Mouse (Mus musculus): ENCODE measurements around the gene Ptprm. TPM values are rescaled to one million over a fixed set of nuclear protein-coding genes. Genes with fewer than 3 reads are reported as not detected.

Ptprm gene
- polyA plus RNA-seq, 1 experiment from 2014 or later, result 19.5 TPM

- no peaks in the 10 kb centered on the region for H3K27me3 ChIP-seq (ENCODE audit: control insufficient read depth, insufficient read depth, low read length)
- WGBS, result 71% methylated on average over 21 of the region's 21 CpGs
- no peaks in the 10 kb centered on the region for H3K36me3 ChIP-seq (ENCODE audit: control insufficient read depth, insufficient read depth, low read length)
- H3K9me3 ChIP-seq (ENCODE audit: control insufficient read depth, low read length), result no peaks in the 10 kb centered on the region
- peaks cover 0 to 2% of the 10 kb centered on the region in 2 experiments; a peak in 2 of 4 replicates for H3K4me1 ChIP-seq (ENCODE audit: control insufficient read depth in 2 of 2, insufficient read depth in 2 of 2, low read length in 2 of 2)
- no peak overlapping the region for H3K4me3 ChIP-seq (ENCODE audit: control insufficient read depth in 1 of 2, insufficient read depth in 1 of 2, low read depth in 1 of 2, low read length in 2 of 2)
- H3K27ac ChIP-seq (replicated peaks in 1 of 2; ENCODE audit: control insufficient read depth in 1 of 2, insufficient read depth in 1 of 2, low read depth in 2 of 2, low read length in 2 of 2), result no peak overlapping the region
- no peak overlapping the region for H3K9ac ChIP-seq (ENCODE audit: low read length)
- H3K4me2 ChIP-seq (ENCODE audit: low read length), result no peak overlapping the region
- ATAC-seq (ENCODE audit: insufficient number of reproducible peaks, insufficient read depth, low FRiP score, low read depth), result no peak
Measured at GRCm38 (mm10) chr17:67274531-67275094, 79.6 kb downstream of the Ptprm start.

GRCm38 (mm10) chr17:67272928-67273327 is 81.3 kb downstream of the Ptprm start:
- Histone ChIP-seq H3K36me3 (ENCODE audit: control insufficient read depth, insufficient read depth, low read length) (no peaks in the 10 kb centered on the region), H3K4me2 (ENCODE audit: low read length) (no peak overlapping the region), H3K4me3 (ENCODE audit: control insufficient read depth in 1 of 2, insufficient read depth in 1 of 2, low read depth in 1 of 2, low read length in 2 of 2) (no peak overlapping the region), H3K4me1 (ENCODE audit: control insufficient read depth in 2 of 2, insufficient read depth in 2 of 2, low read length in 2 of 2) (peaks cover 0 to 2% of the 10 kb centered on the region in 2 experiments; a peak in 2 of 4 replicates), H3K27ac (replicated peaks in 1 of 2; ENCODE audit: control insufficient read depth in 1 of 2, insufficient read depth in 1 of 2, low read depth in 2 of 2, low read length in 2 of 2) (no peak overlapping the region), H3K27me3 (ENCODE audit: control insufficient read depth, insufficient read depth, low read length) (no peaks in the 10 kb centered on the region), H3K9me3 (ENCODE audit: control insufficient read depth, low read length) (no peaks in the 10 kb centered on the region), H3K9ac (ENCODE audit: low read length) (no peak overlapping the region)
- ATAC-seq (ENCODE audit: insufficient number of reproducible peaks, insufficient read depth, low FRiP score, low read depth), result no peak

GRCm38 (mm10) chr17:67268475-67269080 is 85.7 kb downstream of the Ptprm start:
- Histone ChIP-seq H3K4me2 (ENCODE audit: low read length) (no peak overlapping the region), H3K27ac (replicated peaks in 1 of 2; ENCODE audit: control insufficient read depth in 1 of 2, insufficient read depth in 1 of 2, low read depth in 2 of 2, low read length in 2 of 2) (no peak overlapping the region), H3K4me3 (ENCODE audit: control insufficient read depth in 1 of 2, insufficient read depth in 1 of 2, low read depth in 1 of 2, low read length in 2 of 2) (no peak overlapping the region), H3K4me1 (ENCODE audit: control insufficient read depth in 2 of 2, insufficient read depth in 2 of 2, low read length in 2 of 2) (no peaks in the 10 kb centered on the region), H3K27me3 (ENCODE audit: control insufficient read depth, insufficient read depth, low read length) (no peaks in the 10 kb centered on the region), H3K36me3 (ENCODE audit: control insufficient read depth, insufficient read depth, low read length) (no peaks in the 10 kb centered on the region), H3K9ac (ENCODE audit: low read length) (no peak overlapping the region), H3K9me3 (ENCODE audit: control insufficient read depth, low read length) (no peaks in the 10 kb centered on the region)
- 78% methylated on average over 9 of the region's 9 CpGs for WGBS
- no peak for ATAC-seq (ENCODE audit: insufficient number of reproducible peaks, insufficient read depth, low FRiP score, low read depth)

GRCm38 (mm10) chr17:67266270-67266669 is 88.0 kb downstream of the Ptprm start:
- H3K9me3 ChIP-seq (ENCODE audit: control insufficient read depth, low read length), result no peaks in the 10 kb centered on the region
- H3K4me2 ChIP-seq (ENCODE audit: low read length), result no peak overlapping the region
- no peaks in the 10 kb centered on the region for H3K4me1 ChIP-seq (ENCODE audit: control insufficient read depth in 2 of 2, insufficient read depth in 2 of 2, low read length in 2 of 2)
- H3K4me3 ChIP-seq (ENCODE audit: control insufficient read depth in 1 of 2, insufficient read depth in 1 of 2, low read depth in 1 of 2, low read length in 2 of 2), result no peak overlapping the region
- no peak overlapping the region for H3K9ac ChIP-seq (ENCODE audit: low read length)
- no peaks in the 10 kb centered on the region for H3K27me3 ChIP-seq (ENCODE audit: control insufficient read depth, insufficient read depth, low read length)
- no peaks in the 10 kb centered on the region for H3K36me3 ChIP-seq (ENCODE audit: control insufficient read depth, insufficient read depth, low read length)
- ATAC-seq (ENCODE audit: insufficient number of reproducible peaks, insufficient read depth, low FRiP score, low read depth), result no peak
- WGBS, result 88% methylated on average over 6 of the region's 6 CpGs
- no peak overlapping the region for H3K27ac ChIP-seq (replicated peaks in 1 of 2; ENCODE audit: control insufficient read depth in 1 of 2, insufficient read depth in 1 of 2, low read depth in 2 of 2, low read length in 2 of 2)

GRCm38 (mm10) chr17:67265520-67265919 is 88.7 kb downstream of the Ptprm start:
- no peak overlapping the region for H3K27ac ChIP-seq (replicated peaks in 1 of 2; ENCODE audit: control insufficient read depth in 1 of 2, insufficient read depth in 1 of 2, low read depth in 2 of 2, low read length in 2 of 2)
- H3K36me3 ChIP-seq (ENCODE audit: control insufficient read depth, insufficient read depth, low read length), result no peaks in the 10 kb centered on the region
- H3K27me3 ChIP-seq (ENCODE audit: control insufficient read depth, insufficient read depth, low read length), result no peaks in the 10 kb centered on the region
- WGBS, result 93% methylated on average over 4 of the region's 4 CpGs
- H3K4me2 ChIP-seq (ENCODE audit: low read length), result no peak overlapping the region
- no peak overlapping the region for H3K4me3 ChIP-seq (ENCODE audit: control insufficient read depth in 1 of 2, insufficient read depth in 1 of 2, low read depth in 1 of 2, low read length in 2 of 2)
- no peak for ATAC-seq (ENCODE audit: insufficient number of reproducible peaks, insufficient read depth, low FRiP score, low read depth)
- no peak overlapping the region for H3K9ac ChIP-seq (ENCODE audit: low read length)
- H3K4me1 ChIP-seq (ENCODE audit: control insufficient read depth in 2 of 2, insufficient read depth in 2 of 2, low read length in 2 of 2), result no peaks in the 10 kb centered on the region
- no peaks in the 10 kb centered on the region for H3K9me3 ChIP-seq (ENCODE audit: control insufficient read depth, low read length)

GRCm38 (mm10) chr17:67264716-67265115 is 89.5 kb downstream of the Ptprm start:
- H3K9me3 ChIP-seq (ENCODE audit: control insufficient read depth, low read length), result no peaks in the 10 kb centered on the region
- H3K36me3 ChIP-seq (ENCODE audit: control insufficient read depth, insufficient read depth, low read length), result no peaks in the 10 kb centered on the region
- no peak overlapping the region for H3K4me3 ChIP-seq (ENCODE audit: control insufficient read depth in 1 of 2, insufficient read depth in 1 of 2, low read depth in 1 of 2, low read length in 2 of 2)
- H3K27me3 ChIP-seq (ENCODE audit: control insufficient read depth, insufficient read depth, low read length), result no peaks in the 10 kb centered on the region
- no peak overlapping the region for H3K9ac ChIP-seq (ENCODE audit: low read length)
- 79% methylated on average over 6 of the region's 6 CpGs for WGBS
- no peak overlapping the region for H3K27ac ChIP-seq (replicated peaks in 1 of 2; ENCODE audit: control insufficient read depth in 1 of 2, insufficient read depth in 1 of 2, low read depth in 2 of 2, low read length in 2 of 2)
- no peak overlapping the region for H3K4me2 ChIP-seq (ENCODE audit: low read length)
- no peak for ATAC-seq (ENCODE audit: insufficient number of reproducible peaks, insufficient read depth, low FRiP score, low read depth)
- H3K4me1 ChIP-seq (ENCODE audit: control insufficient read depth in 2 of 2, insufficient read depth in 2 of 2, low read length in 2 of 2), result no peaks in the 10 kb centered on the region

- no peaks in the 10 kb centered on the region for H3K27me3 ChIP-seq (ENCODE audit: control insufficient read depth, insufficient read depth, low read length)
- H3K4me3 ChIP-seq (ENCODE audit: control insufficient read depth in 1 of 2, insufficient read depth in 1 of 2, low read depth in 1 of 2, low read length in 2 of 2), result no peak overlapping the region
- no peak overlapping the region for H3K27ac ChIP-seq (replicated peaks in 1 of 2; ENCODE audit: control insufficient read depth in 1 of 2, insufficient read depth in 1 of 2, low read depth in 2 of 2, low read length in 2 of 2)
- no peaks in the 10 kb centered on the region for H3K4me1 ChIP-seq (ENCODE audit: control insufficient read depth in 2 of 2, insufficient read depth in 2 of 2, low read length in 2 of 2)
- ATAC-seq (ENCODE audit: insufficient number of reproducible peaks, insufficient read depth, low FRiP score, low read depth), result 0 out of 2 replicates have a peak, but pooled peaks have one; percentile 39
- 69% methylated on average over 1 of the region's 1 CpGs for WGBS
- H3K4me2 ChIP-seq (ENCODE audit: low read length), result no peak overlapping the region
- no peaks in the 10 kb centered on the region for H3K9me3 ChIP-seq (ENCODE audit: control insufficient read depth, low read length)
- H3K9ac ChIP-seq (ENCODE audit: low read length), result no peak overlapping the region
- no peaks in the 10 kb centered on the region for H3K36me3 ChIP-seq (ENCODE audit: control insufficient read depth, insufficient read depth, low read length)
Measured at GRCm38 (mm10) chr17:67263024-67263423, 91.2 kb downstream of the Ptprm start.

- Histone ChIP-seq H3K9me3 (ENCODE audit: control insufficient read depth, low read length) (no peaks in the 10 kb centered on the region), H3K4me2 (ENCODE audit: low read length) (no peak overlapping the region), H3K36me3 (ENCODE audit: control insufficient read depth, insufficient read depth, low read length) (no peaks in the 10 kb centered on the region), H3K4me1 (ENCODE audit: control insufficient read depth in 2 of 2, insufficient read depth in 2 of 2, low read length in 2 of 2) (no peaks in the 10 kb centered on the region), H3K4me3 (ENCODE audit: control insufficient read depth in 1 of 2, insufficient read depth in 1 of 2, low read depth in 1 of 2, low read length in 2 of 2) (no peak overlapping the region), H3K27ac (replicated peaks in 1 of 2; ENCODE audit: control insufficient read depth in 1 of 2, insufficient read depth in 1 of 2, low read depth in 2 of 2, low read length in 2 of 2) (no peak overlapping the region), H3K9ac (ENCODE audit: low read length) (no peak overlapping the region), H3K27me3 (ENCODE audit: control insufficient read depth, insufficient read depth, low read length) (no peaks in the 10 kb centered on the region)
- WGBS, result 62% methylated on average over 4 of the region's 4 CpGs
- no peak for ATAC-seq (ENCODE audit: insufficient number of reproducible peaks, insufficient read depth, low FRiP score, low read depth)
Measured at GRCm38 (mm10) chr17:67260016-67260415, 94.2 kb downstream of the Ptprm start.
